Mouse (Mus musculus) bone marrow macrophage, adult 2 months (primary cell): Measurements from ENCODE around the gene Olfr639.

Experiments
- CTCF ChIP-seq: IDR thresholded peaks from 2 replicates; pipeline ENCODE4 v1.5.1; 2012; ENCODE audit warnings: low read depth, mild to moderate bottlenecking, low read length, moderate library complexity
- POLR2A ChIP-seq: IDR thresholded peaks from 2 replicates; pipeline ENCODE4 v1.6.1; 2012; ENCODE audit warnings: mild to moderate bottlenecking, low read depth, low read length, borderline replicate concordance

GRCm38 (mm10) chr7:104035145-104035544 lies 18.0 kb upstream of the Olfr639 start, which contains the start of gene Olfr641:
- TF ChIP-seq POLR2A (no peak), CTCF (no peak)
